Mouse (Mus musculus): ENCODE measurements around the gene Ngef. TPM values are rescaled to one million over a fixed set of nuclear protein-coding genes. Genes with fewer than 3 reads are reported as not detected.

Ngef gene
- polyA plus RNA-seq, 1 experiment: 5.2 TPM

DNA sequence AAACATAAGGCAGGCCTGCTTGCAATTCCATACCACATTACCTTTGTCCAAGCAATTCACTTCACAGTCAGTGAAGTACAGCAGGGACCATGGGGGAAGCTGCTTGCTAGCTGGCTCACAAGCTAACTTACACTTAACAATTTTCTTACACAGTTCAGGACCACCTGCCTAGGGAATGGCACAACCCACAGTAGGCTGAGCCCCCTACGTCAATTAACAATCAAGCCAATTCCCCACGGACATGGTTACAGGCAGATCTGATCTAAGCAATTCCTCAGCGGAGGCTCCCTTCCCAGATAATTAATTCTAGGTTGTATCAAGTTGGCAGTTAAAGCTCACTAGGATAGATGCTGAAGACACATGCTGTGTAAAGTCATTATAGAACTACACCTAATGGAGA, 10.7 kb downstream of the Ngef start:
- H3K79me2 ChIP-seq (ENCODE audit: control insufficient read depth, insufficient read depth): no peaks in the 10 kb centered on the region
- no peak overlapping the region for H3K4me3 ChIP-seq
- H3K4me2 ChIP-seq (ENCODE audit: low read depth): no peak overlapping the region
- TF ChIP-seq MAX (IDR thresholded peaks at IDR 0.05; ENCODE audit: low read depth): no peak
- no peak for TF ChIP-seq SRF (IDR thresholded peaks at IDR 0.05; ENCODE audit: control insufficient read depth, insufficient read length, low read depth)
- no peak for TF ChIP-seq POLR2AphosphoS2 (IDR thresholded peaks at IDR 0.05; ENCODE audit: insufficient read length, low read depth)
- TF ChIP-seq REST (IDR thresholded peaks at IDR 0.05; ENCODE audit: insufficient read depth, insufficient read length): no peak
- no peak for TF ChIP-seq USF1 (IDR thresholded peaks at IDR 0.05; ENCODE audit: low read depth)
- TF ChIP-seq MYOD1 (IDR thresholded peaks at IDR 0.05; ENCODE audit: control insufficient read depth in 1 of 3, insufficient read length in 2 of 3, low read depth in 2 of 3): no peak
- no peak for TF ChIP-seq POLR2A (IDR thresholded peaks at IDR 0.05; ENCODE audit: insufficient read length, low read depth)
- no peak for TF ChIP-seq E2F4 (IDR thresholded peaks at IDR 0.05; ENCODE audit: insufficient read depth)
- no peak for TF ChIP-seq TCF12 (IDR thresholded peaks at IDR 0.05; ENCODE audit: insufficient read depth, poor library complexity, severe bottlenecking)
- no peak for TF ChIP-seq MYOG (IDR thresholded peaks at IDR 0.05; ENCODE audit: control insufficient read depth in 1 of 3, insufficient read depth in 1 of 3, insufficient read length in 2 of 3, low read depth in 2 of 3)
- TF ChIP-seq TCF3 (IDR thresholded peaks at IDR 0.05; ENCODE audit: insufficient read length, low read depth): no peak
- TF ChIP-seq CEBPB (IDR thresholded peaks at IDR 0.05; ENCODE audit: insufficient read depth, poor library complexity, severe bottlenecking): no peak
- H3K36me3 ChIP-seq (ENCODE audit: control insufficient read depth, insufficient read depth): no peaks in the 10 kb centered on the region
- no peak overlapping the region for H3ac ChIP-seq (ENCODE audit: control insufficient read depth, insufficient read length)
- no peaks in the 10 kb centered on the region for H3K27me3 ChIP-seq (ENCODE audit: control insufficient read depth, insufficient read depth, insufficient read length)

DNA sequence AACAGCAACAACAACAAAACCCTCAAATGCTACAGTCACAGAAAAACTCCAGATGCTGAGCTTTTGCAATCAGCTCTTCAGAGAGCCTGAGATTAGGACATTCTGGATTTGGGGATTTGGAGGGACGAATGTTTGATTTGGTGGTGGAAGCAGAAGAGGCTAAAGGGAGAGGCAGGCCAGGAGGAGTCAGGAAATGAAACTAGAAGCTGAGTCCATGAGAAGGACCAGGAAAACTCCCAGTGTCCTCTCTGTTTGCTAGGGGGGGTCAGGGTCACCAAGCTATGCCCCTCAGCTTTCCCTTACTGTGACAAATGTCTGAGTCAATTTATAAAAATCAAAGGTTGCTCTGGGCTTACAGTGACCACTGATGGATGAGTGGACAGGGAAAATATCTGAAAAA, 20.1 kb downstream of the Ngef start:
- no peak overlapping the region for H3ac ChIP-seq (ENCODE audit: control insufficient read depth, insufficient read length)
- H3K36me3 ChIP-seq (ENCODE audit: control insufficient read depth, insufficient read depth): no peaks in the 10 kb centered on the region
- no peaks in the 10 kb centered on the region for H3K27me3 ChIP-seq (ENCODE audit: control insufficient read depth, insufficient read depth, insufficient read length)
- TF ChIP-seq POLR2A (IDR thresholded peaks at IDR 0.05; ENCODE audit: insufficient read length, low read depth) (no peak), USF1 (IDR thresholded peaks at IDR 0.05; ENCODE audit: low read depth) (no peak), POLR2AphosphoS2 (IDR thresholded peaks at IDR 0.05; ENCODE audit: insufficient read length, low read depth) (no peak), TCF12 (IDR thresholded peaks at IDR 0.05; ENCODE audit: insufficient read depth, poor library complexity, severe bottlenecking) (no peak), REST (IDR thresholded peaks at IDR 0.05; ENCODE audit: insufficient read depth, insufficient read length) (no peak), MYOD1 (IDR thresholded peaks at IDR 0.05; ENCODE audit: control insufficient read depth in 1 of 3, insufficient read length in 2 of 3, low read depth in 2 of 3) (no peak), MAX (IDR thresholded peaks at IDR 0.05; ENCODE audit: low read depth) (no peak), CEBPB (IDR thresholded peaks at IDR 0.05; ENCODE audit: insufficient read depth, poor library complexity, severe bottlenecking) (no peak), TCF3 (IDR thresholded peaks at IDR 0.05; ENCODE audit: insufficient read length, low read depth) (no peak), E2F4 (IDR thresholded peaks at IDR 0.05; ENCODE audit: insufficient read depth) (no peak), SRF (IDR thresholded peaks at IDR 0.05; ENCODE audit: control insufficient read depth, insufficient read length, low read depth) (no peak), MYOG (IDR thresholded peaks at IDR 0.05; ENCODE audit: control insufficient read depth in 1 of 3, insufficient read depth in 1 of 3, insufficient read length in 2 of 3, low read depth in 2 of 3) (no peak)
- no peak overlapping the region for H3K4me3 ChIP-seq
- H3K79me2 ChIP-seq (ENCODE audit: control insufficient read depth, insufficient read depth): no peaks in the 10 kb centered on the region
- no peak overlapping the region for H3K4me2 ChIP-seq (ENCODE audit: low read depth)

DNA sequence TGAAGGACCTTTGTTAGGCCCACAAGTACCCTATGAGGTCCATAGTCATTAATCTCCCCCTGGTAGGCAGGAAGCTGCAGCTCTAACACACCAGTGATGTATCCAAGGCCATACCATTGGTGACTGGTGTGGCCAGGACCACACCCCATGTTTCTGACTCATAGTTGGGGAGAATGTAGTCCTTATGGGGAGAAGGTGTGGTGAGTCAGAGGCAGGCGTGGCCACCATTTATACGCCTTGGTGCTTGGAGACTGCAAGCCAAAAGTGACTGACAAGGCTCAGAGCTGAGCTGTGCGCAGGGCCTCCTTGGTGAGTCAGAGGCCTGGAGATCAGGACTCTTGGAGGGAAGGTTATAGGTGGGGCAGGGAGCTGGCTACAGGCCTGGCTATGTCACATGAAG, 22.7 kb downstream of the Ngef start:
- H3K27me3 ChIP-seq (ENCODE audit: control insufficient read depth, insufficient read depth, insufficient read length): no peaks in the 10 kb centered on the region
- no peak overlapping the region for H3K4me3 ChIP-seq
- H3ac ChIP-seq (ENCODE audit: control insufficient read depth, insufficient read length): no peak overlapping the region
- TF ChIP-seq E2F4 (IDR thresholded peaks at IDR 0.05; ENCODE audit: insufficient read depth) (no peak), TCF12 (IDR thresholded peaks at IDR 0.05; ENCODE audit: insufficient read depth, poor library complexity, severe bottlenecking) (no peak), TCF3 (IDR thresholded peaks at IDR 0.05; ENCODE audit: insufficient read length, low read depth) (no peak), REST (IDR thresholded peaks at IDR 0.05; ENCODE audit: insufficient read depth, insufficient read length) (no peak), SRF (IDR thresholded peaks at IDR 0.05; ENCODE audit: control insufficient read depth, insufficient read length, low read depth) (peak; percentile 50)
- H3K79me2 ChIP-seq (ENCODE audit: control insufficient read depth, insufficient read depth): no peaks in the 10 kb centered on the region
- H3K4me2 ChIP-seq (ENCODE audit: low read depth): peak overlapping the region; percentile 67
- H3K36me3 ChIP-seq (ENCODE audit: control insufficient read depth, insufficient read depth): no peaks in the 10 kb centered on the region

DNA sequence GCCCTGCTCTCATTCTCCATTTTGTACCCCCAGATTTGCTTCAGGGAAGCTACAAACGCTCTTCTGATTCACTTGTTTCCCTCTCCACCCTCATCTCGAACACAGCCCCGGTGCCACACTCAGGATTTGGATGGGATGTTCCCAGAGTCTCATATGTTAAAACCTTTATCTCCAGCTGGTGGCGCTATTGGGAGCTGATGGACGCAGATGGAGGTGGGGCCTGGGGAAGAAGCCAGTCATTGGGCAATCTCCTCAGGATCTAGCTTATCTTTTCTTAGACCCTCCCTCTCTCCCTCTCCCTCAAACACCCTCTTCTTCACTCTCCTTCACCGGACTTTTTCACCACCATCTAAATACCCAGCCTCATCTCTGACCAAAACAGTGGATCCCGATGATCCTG, 32.1 kb downstream of the Ngef start:
- Histone ChIP-seq H3K36me3 (ENCODE audit: control insufficient read depth, insufficient read depth) (no peaks in the 10 kb centered on the region), H3K27me3 (ENCODE audit: control insufficient read depth, insufficient read depth, insufficient read length) (no peaks in the 10 kb centered on the region), H3K4me2 (ENCODE audit: low read depth) (no peak overlapping the region), H3K79me2 (ENCODE audit: control insufficient read depth, insufficient read depth) (no peaks in the 10 kb centered on the region), H3K4me3 (no peak overlapping the region), H3ac (ENCODE audit: control insufficient read depth, insufficient read length) (no peak overlapping the region)
- no peak for TF ChIP-seq MYOD1 (IDR thresholded peaks at IDR 0.05; ENCODE audit: control insufficient read depth in 1 of 3, insufficient read length in 2 of 3, low read depth in 2 of 3)
- TF ChIP-seq E2F4 (IDR thresholded peaks at IDR 0.05; ENCODE audit: insufficient read depth): no peak
- TF ChIP-seq CEBPB (IDR thresholded peaks at IDR 0.05; ENCODE audit: insufficient read depth, poor library complexity, severe bottlenecking): 0 out of 2 replicates have a peak, but pooled peaks have one; percentile 27
- TF ChIP-seq MAX (IDR thresholded peaks at IDR 0.05; ENCODE audit: low read depth): no peak

DNA sequence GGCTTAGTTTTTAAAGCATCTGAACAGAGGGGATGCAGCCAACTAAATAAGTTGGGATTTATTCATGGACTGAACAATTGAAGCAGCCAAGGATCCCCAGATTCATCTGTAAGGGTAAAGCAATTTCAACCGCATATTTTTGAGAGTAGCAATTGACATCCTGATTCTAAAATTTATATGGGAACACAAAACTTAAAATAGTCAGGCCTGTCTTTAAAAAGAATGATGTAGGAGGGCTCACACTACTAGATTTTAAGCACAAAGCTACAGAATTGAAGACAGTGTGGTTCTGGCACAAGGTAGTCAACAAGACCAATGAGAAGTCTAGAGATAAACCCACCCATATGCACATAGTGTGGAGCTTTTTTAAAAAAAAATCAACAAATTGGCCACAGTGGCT, 36.7 kb downstream of the Ngef start:
- Histone ChIP-seq H3ac (ENCODE audit: control insufficient read depth, insufficient read length) (no peak overlapping the region), H3K36me3 (ENCODE audit: control insufficient read depth, insufficient read depth) (no peaks in the 10 kb centered on the region), H3K27me3 (ENCODE audit: control insufficient read depth, insufficient read depth, insufficient read length) (no peaks in the 10 kb centered on the region), H3K4me3 (no peak overlapping the region), H3K4me2 (ENCODE audit: low read depth) (no peak overlapping the region), H3K79me2 (ENCODE audit: control insufficient read depth, insufficient read depth) (no peaks in the 10 kb centered on the region)
- TF ChIP-seq MAX (IDR thresholded peaks at IDR 0.05; ENCODE audit: low read depth) (no peak), POLR2AphosphoS2 (IDR thresholded peaks at IDR 0.05; ENCODE audit: insufficient read length, low read depth) (no peak), MYOG (IDR thresholded peaks at IDR 0.05; ENCODE audit: control insufficient read depth in 1 of 3, insufficient read depth in 1 of 3, insufficient read length in 2 of 3, low read depth in 2 of 3) (no peak), TCF3 (IDR thresholded peaks at IDR 0.05; ENCODE audit: insufficient read length, low read depth) (no peak), SRF (IDR thresholded peaks at IDR 0.05; ENCODE audit: control insufficient read depth, insufficient read length, low read depth) (no peak), CEBPB (IDR thresholded peaks at IDR 0.05; ENCODE audit: insufficient read depth, poor library complexity, severe bottlenecking) (no peak), MYOD1 (IDR thresholded peaks at IDR 0.05; ENCODE audit: control insufficient read depth in 1 of 3, insufficient read length in 2 of 3, low read depth in 2 of 3) (no peak), POLR2A (IDR thresholded peaks at IDR 0.05; ENCODE audit: insufficient read length, low read depth) (no peak), USF1 (IDR thresholded peaks at IDR 0.05; ENCODE audit: low read depth) (no peak), TCF12 (IDR thresholded peaks at IDR 0.05; ENCODE audit: insufficient read depth, poor library complexity, severe bottlenecking) (no peak), REST (IDR thresholded peaks at IDR 0.05; ENCODE audit: insufficient read depth, insufficient read length) (no peak), E2F4 (IDR thresholded peaks at IDR 0.05; ENCODE audit: insufficient read depth) (no peak)

Measured in myocyte (in vitro differentiated cells).